Mouse (Mus musculus) forebrain, embryonic 15.5 days (tissue): ENCODE measurements around the gene Acy3. TPM values are rescaled to one million over a fixed set of nuclear protein-coding genes. Genes with fewer than 3 reads are reported as not detected.
A peak's percentile ranks its signal among the peaks of the same experiment; 100 is the strongest.

ENCODE experiments used
- ATAC-seq: fragments of 200-750 bp; cut with Nextera tagmentation; replicated peaks from 2 replicates; pipeline ENCODE4 v1.8.0; 2017; ENCODE audit warnings: mild to moderate bottlenecking, moderate TSS enrichment, moderate library complexity
- H3K27ac ChIP-seq: fragments of 300-500 bp; sonication (generic); replicated peaks from 2 replicates; pipeline ENCODE4 v1.5.1; 2015; ENCODE audit warnings: mild to moderate bottlenecking, inconsistent platforms
- H3K27me3 ChIP-seq: fragments of 300-500 bp; sonication (generic); 2 replicates; pipeline ENCODE4 v1.6.1; 2015; ENCODE audit warnings: inconsistent platforms
- H3K36me3 ChIP-seq: fragments of 300-500 bp; sonication (generic); 2 replicates; pipeline ENCODE4 v1.6.1; 2015; ENCODE audit warnings: mild to moderate bottlenecking, inconsistent platforms
- H3K4me1 ChIP-seq: fragments of 300-500 bp; sonication (generic); 2 replicates; pipeline ENCODE4 v1.6.1; 2015; ENCODE audit warnings: inconsistent platforms
- H3K4me2 ChIP-seq: fragments of 300-500 bp; sonication (generic); replicated peaks from 2 replicates; pipeline ENCODE4 v1.6.1; 2015; ENCODE audit warnings: mild to moderate bottlenecking, inconsistent platforms
- H3K4me3 ChIP-seq: fragments of 300-500 bp; sonication (generic); 2 replicates; pipeline ENCODE4 v1.5.1; 2015; ENCODE audit warnings: mild to moderate bottlenecking, inconsistent platforms
- H3K9ac ChIP-seq: fragments of 300-500 bp; sonication (generic); replicated peaks from 2 replicates; pipeline ENCODE4 v1.6.1; 2015; ENCODE audit warnings: mild to moderate bottlenecking, inconsistent platforms
- H3K9me3 ChIP-seq: fragments of 300-500 bp; sonication (generic); 2 replicates; pipeline ENCODE4 v1.6.1; 2016; ENCODE audit warnings: inconsistent platforms
- WGBS: fragments of 180-500 bp; shearing (Covaris S2); methylation state at CpG from one replicate; pipeline ENCODE4 v1.1.7; 2015; ENCODE audit warnings: mixed read lengths; 5-methylcytosine and 5-hydroxymethylcytosine counted together
- polyA plus RNA-seq: library from polyadenylated mRNA; unstranded; fragments of >200 nt; fragmentation: Nextera tagmentation; extraction: Ambion mirVana; gene quantifications from 2 replicates; pipeline ENCODE4 v1.2.1, GENCODE M21; 2015

The Acy3 gene
- 1.3 and 1.4 TPM in 2 replicates for polyA plus RNA-seq

GRCm38 (mm10) chr19:3986334-3986733, at the start of gene Acy3:
TSS of gene Acy3 (plus strand) at chr19:3986570.
- ATAC-seq, result no peak
- Histone ChIP-seq H3K9ac (no peak within 1 kb of the TSS), H3K9me3 (no peaks in the 10 kb centered on the region), H3K4me3 (no peak within 1 kb of the TSS), H3K27ac (no peak within 1 kb of the TSS), H3K4me1 (no peaks in the 10 kb centered on the region), H3K36me3 (no peaks in the 10 kb centered on the region), H3K4me2 (no peak within 1 kb of the TSS), H3K27me3 (no peaks in the 10 kb centered on the region)
- WGBS, result 13% methylated on average over 8 of the region's 8 CpGs

- H3K36me3 ChIP-seq, result no peaks in the 10 kb centered on the region
- no peak for ATAC-seq
- H3K4me3 ChIP-seq, result no peak overlapping the region
- H3K27ac ChIP-seq, result no peak overlapping the region
- WGBS, result 90% methylated on average over 7 of the region's 7 CpGs
- H3K4me2 ChIP-seq, result no peak overlapping the region
- no peak overlapping the region for H3K9ac ChIP-seq
- H3K9me3 ChIP-seq, result no peaks in the 10 kb centered on the region
- H3K27me3 ChIP-seq, result 0 out of 2 replicates have a peak, but pooled peaks cover 3% of the 10 kb centered on the region
- H3K4me1 ChIP-seq, result 0 out of 2 replicates have a peak, but pooled peaks cover 4% of the 10 kb centered on the region
Observed at GRCm38 (mm10) chr19:3942315-3942714, 44.1 kb upstream of the Acy3 start.

- ATAC-seq, result no peak
- H3K27me3 ChIP-seq, result 0 out of 2 replicates have a peak, but pooled peaks cover 3% of the 10 kb centered on the region
- H3K9ac ChIP-seq, result no peak overlapping the region
- no peaks in the 10 kb centered on the region for H3K36me3 ChIP-seq
- WGBS, result 30% methylated on average over 27 of the region's 27 CpGs
- H3K27ac ChIP-seq, result no peak overlapping the region
- H3K4me2 ChIP-seq, result no peak overlapping the region
- H3K4me3 ChIP-seq, result no peak overlapping the region
- no peaks in the 10 kb centered on the region for H3K9me3 ChIP-seq
- 0 out of 2 replicates have a peak, but pooled peaks cover 4% of the 10 kb centered on the region for H3K4me1 ChIP-seq
Observed at GRCm38 (mm10) chr19:3942986-3943735, 43.2 kb upstream of the Acy3 start.

DNA sequence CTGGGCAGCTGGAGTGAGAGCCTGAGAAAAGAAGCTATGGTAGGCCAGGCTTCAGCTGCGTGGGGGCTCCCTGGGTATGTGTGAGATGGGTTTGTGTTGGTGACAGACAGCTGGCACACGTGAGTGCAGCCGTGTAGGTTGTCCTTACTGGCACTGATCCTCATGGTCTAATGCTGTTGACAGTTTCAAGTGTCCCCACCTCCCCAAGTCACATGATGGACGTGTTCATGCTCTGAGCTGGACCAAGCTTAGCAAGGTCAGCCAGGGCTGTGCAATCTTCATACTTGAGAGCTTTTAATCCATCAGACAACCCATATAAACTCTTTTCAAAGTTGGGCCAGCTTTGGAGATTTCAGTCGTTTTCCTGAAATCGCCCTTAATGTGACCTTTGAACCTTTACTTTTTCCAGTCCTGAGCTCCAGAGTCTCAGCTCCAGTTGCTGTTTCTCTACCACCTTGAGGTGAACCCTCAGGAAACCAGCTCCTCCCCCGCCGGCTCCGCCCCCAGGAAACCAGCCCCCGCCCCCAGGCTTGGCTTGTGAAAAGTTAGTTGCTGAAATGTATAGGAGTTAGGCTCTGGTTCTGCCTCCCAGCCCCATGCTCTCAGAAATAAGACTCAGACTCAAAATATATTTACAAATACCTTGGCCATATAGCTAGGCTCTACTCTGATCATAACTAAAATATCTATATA, 40.4 kb upstream of the Acy3 start:
- H3K27me3 ChIP-seq, result 0 out of 2 replicates have a peak, but pooled peaks cover 3% of the 10 kb centered on the region
- H3K9me3 ChIP-seq, result no peaks in the 10 kb centered on the region
- no peak overlapping the region for H3K4me3 ChIP-seq
- no peaks in the 10 kb centered on the region for H3K36me3 ChIP-seq
- no peak overlapping the region for H3K4me2 ChIP-seq
- ATAC-seq, result no peak
- no peak overlapping the region for H3K27ac ChIP-seq
- no peak overlapping the region for H3K9ac ChIP-seq
- 0 out of 2 replicates have a peak, but pooled peaks cover 4% of the 10 kb centered on the region for H3K4me1 ChIP-seq
- WGBS, result 40% methylated on average over 10 of the region's 10 CpGs

DNA sequence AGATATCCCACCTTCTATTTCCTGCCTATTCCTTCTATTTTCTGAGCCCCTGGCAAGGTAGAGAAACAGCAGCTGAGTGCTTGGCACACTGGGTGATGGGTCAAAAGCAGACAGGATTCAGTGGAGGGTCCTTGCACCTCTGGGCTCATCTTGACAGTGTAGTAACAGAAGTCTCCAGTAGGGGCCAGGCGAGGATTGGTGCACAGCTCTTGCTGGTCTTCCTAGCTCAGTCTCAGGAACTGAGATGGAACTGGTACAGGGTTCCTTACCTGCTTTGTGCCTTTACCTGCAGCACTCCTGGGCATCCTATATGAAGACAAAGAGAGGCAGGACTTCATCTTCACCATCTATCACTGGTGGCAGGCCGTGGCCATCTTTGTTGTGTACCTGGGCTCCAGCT, 39.7 kb upstream of the Acy3 start:
- no peak overlapping the region for H3K4me2 ChIP-seq
- H3K9ac ChIP-seq, result no peak overlapping the region
- H3K9me3 ChIP-seq, result no peaks in the 10 kb centered on the region
- H3K4me3 ChIP-seq, result no peak overlapping the region
- 12% methylated on average over 2 of the region's 2 CpGs for WGBS
- H3K4me1 ChIP-seq, result 0 out of 2 replicates have a peak, but pooled peaks cover 4% of the 10 kb centered on the region
- 0 out of 2 replicates have a peak, but pooled peaks cover 3% of the 10 kb centered on the region for H3K27me3 ChIP-seq
- ATAC-seq, result peak; percentile 68; the same call in 1 of the 2 replicates
- no peak overlapping the region for H3K27ac ChIP-seq
- H3K36me3 ChIP-seq, result no peaks in the 10 kb centered on the region

DNA sequence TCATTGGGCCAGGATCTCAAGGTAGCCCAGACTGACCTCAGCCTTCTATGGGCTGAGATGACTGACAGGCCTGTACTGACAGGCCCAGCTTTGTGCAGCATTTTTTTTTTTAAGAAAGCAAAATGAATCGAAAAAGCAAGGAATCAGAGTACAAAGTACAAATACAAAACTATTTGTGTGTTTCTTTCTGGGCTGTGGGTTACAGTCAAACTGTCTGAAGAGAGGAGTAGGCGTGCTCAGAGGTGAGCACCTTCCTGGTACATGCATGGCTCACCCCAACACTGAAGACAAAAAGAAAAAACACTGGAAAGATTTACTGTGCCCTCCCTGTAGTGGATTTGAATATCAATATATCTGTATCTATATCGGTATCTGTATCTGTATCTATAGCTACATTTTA, 38.6 kb upstream of the Acy3 start:
- Histone ChIP-seq H3K9ac (no peak overlapping the region), H3K4me1 (0 out of 2 replicates have a peak, but pooled peaks cover 4% of the 10 kb centered on the region), H3K27me3 (0 out of 2 replicates have a peak, but pooled peaks cover 3% of the 10 kb centered on the region), H3K4me3 (no peak overlapping the region), H3K36me3 (no peaks in the 10 kb centered on the region), H3K9me3 (no peaks in the 10 kb centered on the region), H3K27ac (no peak overlapping the region), H3K4me2 (no peak overlapping the region)
- ATAC-seq, result no peak
- WGBS, result 77% methylated on average over 3 of the region's 3 CpGs

DNA sequence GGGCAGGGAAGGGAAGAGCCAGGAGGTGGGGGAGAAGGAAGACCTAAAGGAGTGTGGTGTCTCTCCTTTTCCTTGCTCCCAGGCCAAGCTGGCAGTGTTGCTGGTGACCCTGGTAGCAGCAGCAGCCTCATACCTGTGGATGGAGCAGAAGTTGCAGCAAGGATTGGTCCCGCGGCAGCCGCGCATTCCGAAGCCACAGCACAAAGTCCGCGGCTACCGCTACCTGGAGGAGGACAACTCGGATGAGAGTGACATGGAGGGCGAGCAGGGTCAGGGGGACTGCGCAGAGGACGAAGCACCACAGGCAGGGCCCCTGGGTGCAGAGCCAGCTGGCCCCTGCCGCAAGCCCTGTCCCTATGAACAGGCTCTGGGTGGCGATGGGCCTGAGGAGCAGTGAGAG, 37.8 kb upstream of the Acy3 start:
- ATAC-seq, result no peak
- no peaks in the 10 kb centered on the region for H3K36me3 ChIP-seq
- no peak overlapping the region; the same call in 1 of the 2 replicates for H3K9ac ChIP-seq
- 76% methylated on average over 14 of the region's 14 CpGs for WGBS
- no peak overlapping the region for H3K27ac ChIP-seq
- H3K4me1 ChIP-seq, result 0 out of 2 replicates have a peak, but pooled peaks cover under 1% of the 10 kb centered on the region
- H3K9me3 ChIP-seq, result no peaks in the 10 kb centered on the region
- no peak overlapping the region for H3K4me3 ChIP-seq
- no peaks in the 10 kb centered on the region for H3K27me3 ChIP-seq
- no peak overlapping the region for H3K4me2 ChIP-seq

DNA sequence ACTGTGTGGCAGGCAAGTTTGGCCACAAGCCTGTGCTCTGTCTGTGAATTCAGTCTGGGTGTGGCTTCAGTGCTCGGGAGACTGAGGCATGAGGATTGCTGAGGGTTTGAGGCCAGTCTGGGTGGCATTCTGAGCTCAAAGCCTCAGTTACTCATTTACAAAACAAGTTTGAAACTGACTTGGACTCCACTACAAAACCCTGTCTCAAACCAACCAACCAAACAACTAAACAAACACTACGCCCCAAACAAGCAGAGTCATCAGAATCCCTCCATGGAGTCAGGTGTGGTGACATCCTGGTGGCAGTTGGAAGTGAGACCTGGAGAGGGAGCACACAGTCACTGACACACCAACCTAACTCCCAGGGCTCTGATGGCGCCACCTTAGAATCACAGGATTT, 36.0 kb upstream of the Acy3 start:
- no peak overlapping the region for H3K9ac ChIP-seq
- no peak overlapping the region for H3K4me2 ChIP-seq
- H3K27me3 ChIP-seq, result no peaks in the 10 kb centered on the region
- ATAC-seq, result no peak
- no peak overlapping the region for H3K4me3 ChIP-seq
- H3K9me3 ChIP-seq, result no peaks in the 10 kb centered on the region
- H3K4me1 ChIP-seq, result no peaks in the 10 kb centered on the region
- H3K36me3 ChIP-seq, result no peaks in the 10 kb centered on the region
- no peak overlapping the region for H3K27ac ChIP-seq
- 79% methylated on average over 3 of the region's 3 CpGs for WGBS

- Histone ChIP-seq H3K9ac (no peak overlapping the region), H3K36me3 (no peaks in the 10 kb centered on the region), H3K4me3 (no peak overlapping the region), H3K27ac (no peak overlapping the region), H3K4me1 (no peaks in the 10 kb centered on the region), H3K4me2 (no peak overlapping the region), H3K27me3 (no peaks in the 10 kb centered on the region), H3K9me3 (no peaks in the 10 kb centered on the region)
- ATAC-seq, result no peak
Observed at GRCm38 (mm10) chr19:3951461-3951860, 34.9 kb upstream of the Acy3 start.

- no peaks in the 10 kb centered on the region for H3K27me3 ChIP-seq
- H3K9ac ChIP-seq, result no peak overlapping the region
- no peak overlapping the region for H3K4me3 ChIP-seq
- H3K27ac ChIP-seq, result no peak overlapping the region
- ATAC-seq, result no peak
- no peaks in the 10 kb centered on the region for H3K9me3 ChIP-seq
- 48% methylated on average over 1 of the region's 1 CpGs for WGBS
- no peak overlapping the region for H3K4me2 ChIP-seq
- H3K4me1 ChIP-seq, result no peaks in the 10 kb centered on the region
- no peaks in the 10 kb centered on the region for H3K36me3 ChIP-seq
Observed at GRCm38 (mm10) chr19:3952099-3952498, 34.3 kb upstream of the Acy3 start.

GRCm38 (mm10) chr19:3955033-3955432, 31.3 kb upstream of the Acy3 start:
- WGBS, result 76% methylated on average over 3 of the region's 3 CpGs
- Histone ChIP-seq H3K9ac (no peak overlapping the region), H3K36me3 (no peaks in the 10 kb centered on the region), H3K4me2 (no peak overlapping the region), H3K9me3 (no peaks in the 10 kb centered on the region), H3K4me1 (no peaks in the 10 kb centered on the region; the same call in 1 of the 2 replicates), H3K4me3 (no peak overlapping the region), H3K27ac (no peak overlapping the region), H3K27me3 (no peaks in the 10 kb centered on the region)
- no peak for ATAC-seq

GRCm38 (mm10) chr19:3955804-3956203, 30.6 kb upstream of the Acy3 start:
- H3K36me3 ChIP-seq, result no peaks in the 10 kb centered on the region
- WGBS, result 65% methylated on average over 4 of the region's 4 CpGs
- H3K4me2 ChIP-seq, result no peak overlapping the region

More at GRCm38 (mm10) chr19:3955804-3956203, 30.6 kb upstream of the Acy3 start:
- Histone ChIP-seq H3K27me3 (no peaks in the 10 kb centered on the region), H3K9me3 (no peaks in the 10 kb centered on the region), H3K9ac (no peak overlapping the region), H3K4me1 (no peaks in the 10 kb centered on the region; the same call in 1 of the 2 replicates), H3K27ac (no peak overlapping the region), H3K4me3 (no peak overlapping the region)
- no peak for ATAC-seq
